Mouse (Mus musculus) heart, adult 2 months (tissue): Measurements from ENCODE around the gene Asap2.
A peak's percentile ranks its signal among the peaks of the same experiment; 100 is the strongest.

Experiments
- EP300 ChIP-seq: fragments of 200-500 bp; IDR thresholded peaks from 2 replicates; pipeline ENCODE4 v1.6.1; 2011; ENCODE audit warnings: low read depth, low read length, control low read depth; ENCODE audit not compliant: insufficient read depth
- POLR2A ChIP-seq: fragments of 200-500 bp; IDR thresholded peaks from 2 replicates; pipeline ENCODE4 v1.6.1; 2011; ENCODE audit warnings: mild to moderate bottlenecking, low read depth, low read length, control low read depth; ENCODE audit not compliant: insufficient read depth

- TF ChIP-seq POLR2A (peak; percentile 51; the same call in 1 of the 2 replicates), EP300 (no peak)
Measured at GRCm38 (mm10) chr12:21111476-21112452, 121.5 kb downstream of the Asap2 start.
